Mouse (Mus musculus) forebrain, embryonic 15.5 days (tissue): ENCODE data around the gene H2-T3. TPM values are rescaled to one million over a fixed set of nuclear protein-coding genes. Genes with fewer than 3 reads are reported as not detected.
"Not testable (repeated sequence)": the region's sequence is repeated elsewhere in the genome, so short reads cannot be mapped to it uniquely, and the experiment has no call there.

Experiments used
- ATAC-seq: fragments of 200-750 bp; cut with Nextera tagmentation; replicated peaks from 2 replicates; pipeline ENCODE4 v1.8.0; 2017; ENCODE audit warnings: mild to moderate bottlenecking, moderate TSS enrichment, moderate library complexity
- H3K27ac ChIP-seq: fragments of 300-500 bp; sonication (generic); replicated peaks from 2 replicates; pipeline ENCODE4 v1.5.1; 2015; ENCODE audit warnings: mild to moderate bottlenecking, inconsistent platforms
- H3K27me3 ChIP-seq: fragments of 300-500 bp; sonication (generic); 2 replicates; pipeline ENCODE4 v1.6.1; 2015; ENCODE audit warnings: inconsistent platforms
- H3K36me3 ChIP-seq: fragments of 300-500 bp; sonication (generic); 2 replicates; pipeline ENCODE4 v1.6.1; 2015; ENCODE audit warnings: mild to moderate bottlenecking, inconsistent platforms
- H3K4me1 ChIP-seq: fragments of 300-500 bp; sonication (generic); 2 replicates; pipeline ENCODE4 v1.6.1; 2015; ENCODE audit warnings: inconsistent platforms
- H3K4me2 ChIP-seq: fragments of 300-500 bp; sonication (generic); replicated peaks from 2 replicates; pipeline ENCODE4 v1.6.1; 2015; ENCODE audit warnings: mild to moderate bottlenecking, inconsistent platforms
- H3K4me3 ChIP-seq: fragments of 300-500 bp; sonication (generic); 2 replicates; pipeline ENCODE4 v1.5.1; 2015; ENCODE audit warnings: mild to moderate bottlenecking, inconsistent platforms
- H3K9ac ChIP-seq: fragments of 300-500 bp; sonication (generic); replicated peaks from 2 replicates; pipeline ENCODE4 v1.6.1; 2015; ENCODE audit warnings: mild to moderate bottlenecking, inconsistent platforms
- H3K9me3 ChIP-seq: fragments of 300-500 bp; sonication (generic); 2 replicates; pipeline ENCODE4 v1.6.1; 2016; ENCODE audit warnings: inconsistent platforms
- WGBS: fragments of 180-500 bp; shearing (Covaris S2); methylation state at CpG from one replicate; pipeline ENCODE4 v1.1.7; 2015; ENCODE audit warnings: mixed read lengths; 5-methylcytosine and 5-hydroxymethylcytosine counted together
- polyA plus RNA-seq: library from polyadenylated mRNA; unstranded; fragments of >200 nt; fragmentation: Nextera tagmentation; extraction: Ambion mirVana; gene quantifications from 2 replicates; pipeline ENCODE4 v1.2.1, GENCODE M21; 2015

The H2-T3 gene
- polyA plus RNA-seq, 1 experiment from 2014 or later = not detected

DNA sequence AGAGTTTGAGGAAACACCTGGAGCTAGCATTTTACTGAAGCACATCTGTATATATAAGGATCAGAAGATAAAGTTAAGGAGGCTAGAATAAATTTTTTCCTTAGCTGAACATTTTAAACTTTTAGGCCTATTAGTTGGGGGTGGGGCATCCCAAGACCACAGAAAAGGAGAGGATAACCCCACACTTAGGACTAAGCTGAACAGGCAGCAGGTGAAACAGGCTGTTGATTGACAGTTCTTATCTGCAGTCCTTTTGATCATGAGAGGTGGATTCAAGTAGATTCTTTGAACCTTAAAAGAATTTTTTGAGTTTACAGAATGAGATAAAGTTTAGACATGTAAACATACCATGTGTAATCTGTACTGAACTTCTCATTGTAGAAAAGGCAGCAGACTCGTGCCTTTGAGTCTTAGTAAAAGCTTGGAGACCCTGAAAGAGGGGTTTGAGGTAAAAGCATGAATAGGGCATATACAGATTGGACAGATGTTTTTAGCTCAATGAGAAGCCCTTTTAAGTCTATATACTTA, 19.7 kb downstream of the H2-T3 start:
- Histone ChIP-seq H3K4me1 (peaks cover 9% of the 10 kb centered on the region; the same call in 1 of the 2 replicates), H3K36me3 (no peaks in the 10 kb centered on the region), H3K4me2 (no peak overlapping the region), H3K9me3 (no peaks in the 10 kb centered on the region), H3K27ac (no peak overlapping the region), H3K4me3 (no peak overlapping the region), H3K9ac (no peak overlapping the region), H3K27me3 (peaks cover 46% of the 10 kb centered on the region)
- WGBS = 48% methylated on average over 1 of the region's 1 CpGs
- no peak for ATAC-seq

DNA sequence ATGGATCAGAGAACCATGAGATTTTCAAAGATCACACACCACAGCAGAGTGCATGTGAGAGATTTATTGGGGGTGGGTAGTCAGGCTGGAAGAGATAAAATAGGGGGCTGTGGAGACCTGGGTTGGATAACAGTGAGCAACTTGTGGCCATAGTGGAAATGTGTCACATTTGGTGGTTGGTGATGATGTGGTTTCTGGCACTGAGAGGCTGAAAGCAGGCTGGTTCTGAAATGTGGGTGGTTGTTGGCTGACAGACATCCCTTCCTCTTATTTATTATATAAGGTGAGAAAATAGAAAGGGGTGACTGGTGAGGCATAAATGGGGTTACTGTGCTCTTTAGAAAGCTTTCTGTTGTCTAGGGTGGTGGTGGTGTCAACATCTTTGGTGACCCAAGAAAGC, 20.3 kb downstream of the H2-T3 start:
- Histone ChIP-seq H3K4me2 (no peak overlapping the region), H3K4me3 (no peak overlapping the region), H3K4me1 (peaks cover 9% of the 10 kb centered on the region; the same call in 1 of the 2 replicates), H3K36me3 (no peaks in the 10 kb centered on the region), H3K27ac (no peak overlapping the region), H3K9ac (no peak overlapping the region), H3K9me3 (no peaks in the 10 kb centered on the region), H3K27me3 (peaks cover 52% of the 10 kb centered on the region)
- ATAC-seq = no peak

DNA sequence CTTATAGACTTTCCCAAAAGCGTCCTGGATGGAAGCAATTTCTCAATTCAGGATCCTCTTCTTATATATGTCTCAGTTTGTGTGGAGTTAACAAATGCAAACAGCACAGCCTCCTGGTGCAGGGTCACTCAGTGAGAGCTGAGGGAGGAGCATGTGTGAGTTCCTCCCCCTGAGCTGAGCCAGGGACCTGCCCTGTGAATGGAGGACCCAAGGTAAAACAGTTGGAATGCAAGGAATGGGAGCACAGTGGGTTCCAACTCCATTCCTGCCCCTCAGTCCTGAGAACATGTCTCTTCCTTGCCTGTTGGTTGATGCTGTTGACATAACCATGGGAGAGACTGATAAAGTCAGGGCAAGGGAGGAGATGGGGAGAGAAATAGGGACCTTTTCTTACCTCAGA, 21.0 kb downstream of the H2-T3 start:
- ATAC-seq = not testable (repeated sequence)

GRCm38 (mm10) chr17:36168039-36168652, 21.9 kb downstream of the H2-T3 start, which contains the start of gene Gm8909:
TSS of gene Gm8909 (minus strand) at chr17:36168537.
- Histone ChIP-seq H3K9me3 (no peaks in the 10 kb centered on the region), H3K4me2 (peak within 1 kb of the TSS; percentile 31), H3K4me3 (peak within 1 kb of the TSS; percentile 24), H3K4me1 (peaks cover 9% of the 10 kb centered on the region; the same call in 1 of the 2 replicates), H3K9ac (no peak within 1 kb of the TSS), H3K27me3 (peaks cover 65% of the 10 kb centered on the region), H3K36me3 (no peaks in the 10 kb centered on the region), H3K27ac (no peak within 1 kb of the TSS)
- 2% methylated on average over 59 of the region's 63 CpGs for WGBS
- no peak for ATAC-seq

More for the DNA sequence above, 21.0 kb downstream of the H2-T3 start:
- H3K4me3 ChIP-seq, H3K9me3 ChIP-seq, H3K4me2 ChIP-seq, H3K9ac ChIP-seq, H3K36me3 ChIP-seq, H3K4me1 ChIP-seq, H3K27ac ChIP-seq: not testable (repeated sequence)
- peaks cover 59% of the 10 kb centered on the region for H3K27me3 ChIP-seq
- 33% methylated on average over 1 of the region's 1 CpGs for WGBS

DNA sequence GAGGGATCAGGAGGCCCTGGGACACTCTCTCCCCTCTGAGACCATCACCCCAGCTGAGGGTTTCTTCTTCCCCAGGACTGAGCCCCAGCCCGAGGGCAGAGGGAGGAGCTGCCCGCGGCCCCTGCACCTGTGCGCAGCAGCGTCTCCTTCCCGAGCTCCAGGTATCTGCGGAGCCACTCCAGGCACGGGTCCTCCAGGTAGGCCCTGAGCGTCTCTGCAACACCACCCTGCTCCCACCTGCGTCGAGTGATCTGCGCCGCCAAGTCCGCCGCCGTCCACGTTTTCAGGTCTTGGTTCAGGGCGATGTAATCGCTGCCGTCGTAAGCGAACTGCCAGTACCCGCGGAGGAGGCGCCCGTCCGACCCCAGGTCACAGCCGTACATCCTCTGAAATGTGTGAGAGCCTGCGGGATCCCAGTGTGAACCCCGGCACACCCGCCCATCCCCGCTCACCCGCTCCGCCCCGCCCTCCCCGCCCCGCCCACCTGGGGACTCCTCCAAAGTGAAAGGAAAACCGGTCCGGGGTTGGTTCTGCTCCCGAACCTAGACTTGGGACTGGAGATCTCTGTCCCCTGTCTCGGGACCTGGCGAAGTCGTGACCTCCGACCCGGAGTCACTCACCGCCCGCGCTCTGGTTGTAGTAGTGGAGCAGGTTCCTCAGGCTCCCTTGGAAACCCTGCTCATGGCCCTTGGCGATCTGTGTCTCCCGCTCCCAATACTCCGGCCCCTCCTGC, 22.6 kb downstream of the H2-T3 start:
- no peak overlapping the region for H3K27ac ChIP-seq
- peaks cover 70% of the 10 kb centered on the region for H3K27me3 ChIP-seq
- H3K9me3 ChIP-seq = no peaks in the 10 kb centered on the region
- no peak overlapping the region for H3K9ac ChIP-seq
- peaks cover 9% of the 10 kb centered on the region; the same call in 1 of the 2 replicates for H3K4me1 ChIP-seq
- no peak for ATAC-seq
- WGBS = 1% methylated on average over 51 of the region's 51 CpGs
- peak overlapping the region; percentile 24 for H3K4me3 ChIP-seq
- peak overlapping the region; percentile 31 for H3K4me2 ChIP-seq
- H3K36me3 ChIP-seq = no peaks in the 10 kb centered on the region

DNA sequence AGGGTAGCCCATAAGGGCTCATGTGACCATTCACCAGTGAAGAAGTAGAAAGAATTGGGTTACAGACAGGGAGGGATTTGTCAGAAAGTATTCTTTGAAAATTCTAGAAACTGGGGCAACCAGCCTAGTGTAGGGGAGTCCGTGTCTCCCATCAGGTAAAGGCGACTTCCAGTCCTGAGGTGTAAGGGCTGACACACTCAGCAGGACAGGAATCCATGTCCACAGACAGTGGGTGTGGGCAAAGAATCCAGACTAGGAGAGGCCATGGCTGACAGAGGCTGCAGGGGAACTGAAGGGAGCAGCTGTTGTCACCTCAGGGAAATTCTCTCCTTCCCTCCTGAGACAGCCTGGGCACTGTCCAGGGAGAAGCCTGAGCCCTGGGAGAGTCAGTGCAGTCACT, 23.2 kb downstream of the H2-T3 start:
- H3K9ac ChIP-seq, H3K4me1 ChIP-seq, H3K4me2 ChIP-seq, H3K4me3 ChIP-seq, H3K27ac ChIP-seq, H3K36me3 ChIP-seq, ATAC-seq, H3K9me3 ChIP-seq: not testable (repeated sequence)
- H3K27me3 ChIP-seq = peaks cover 76% of the 10 kb centered on the region
- 22% methylated on average over 2 of the region's 2 CpGs for WGBS

GRCm38 (mm10) chr17:36161129-36162051, 28.7 kb downstream of the H2-T3 start:
- H3K36me3 ChIP-seq = no peaks in the 10 kb centered on the region
- no peak for ATAC-seq
- 2% methylated on average over 56 of the region's 56 CpGs for WGBS
- H3K4me1 ChIP-seq = peaks cover 7% of the 10 kb centered on the region
- H3K27ac ChIP-seq = no peak overlapping the region
- no peaks in the 10 kb centered on the region for H3K9me3 ChIP-seq
- H3K4me3 ChIP-seq = 0 out of 2 replicates have a peak overlapping the region, but pooled peaks have one; percentile 3
- peaks cover 75% of the 10 kb centered on the region for H3K27me3 ChIP-seq
- H3K9ac ChIP-seq = no peak overlapping the region
- H3K4me2 ChIP-seq = no peak overlapping the region

DNA sequence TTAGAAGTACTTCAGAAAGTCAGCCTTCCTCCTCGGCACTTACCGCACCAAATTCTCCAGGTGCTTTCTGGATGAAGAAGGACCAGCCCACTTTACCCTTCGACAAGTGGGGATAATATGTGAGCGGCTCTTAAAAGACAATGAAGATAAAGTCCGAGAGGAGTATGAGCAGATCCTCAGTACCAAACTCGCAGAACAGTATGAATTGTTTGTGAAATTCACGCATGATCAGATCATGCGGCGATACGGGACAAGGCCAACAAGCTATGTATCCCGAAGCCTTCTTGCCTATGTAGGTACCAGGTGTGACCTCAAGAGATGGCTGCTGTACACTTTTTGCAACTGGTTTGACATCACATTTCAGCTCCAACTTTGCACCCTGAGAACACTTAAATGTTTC, 31.8 kb downstream of the H2-T3 start:
- not testable (repeated sequence) for H3K36me3 ChIP-seq, H3K27ac ChIP-seq, ATAC-seq, H3K9me3 ChIP-seq, H3K9ac ChIP-seq, H3K4me1 ChIP-seq
- H3K4me3 ChIP-seq = peak overlapping the region; percentile 31; the same call in 1 of the 2 replicates
- H3K27me3 ChIP-seq = peaks cover 65% of the 10 kb centered on the region
- H3K4me2 ChIP-seq = peak overlapping the region; percentile 46
- 8% methylated on average over 11 of the region's 11 CpGs for WGBS

DNA sequence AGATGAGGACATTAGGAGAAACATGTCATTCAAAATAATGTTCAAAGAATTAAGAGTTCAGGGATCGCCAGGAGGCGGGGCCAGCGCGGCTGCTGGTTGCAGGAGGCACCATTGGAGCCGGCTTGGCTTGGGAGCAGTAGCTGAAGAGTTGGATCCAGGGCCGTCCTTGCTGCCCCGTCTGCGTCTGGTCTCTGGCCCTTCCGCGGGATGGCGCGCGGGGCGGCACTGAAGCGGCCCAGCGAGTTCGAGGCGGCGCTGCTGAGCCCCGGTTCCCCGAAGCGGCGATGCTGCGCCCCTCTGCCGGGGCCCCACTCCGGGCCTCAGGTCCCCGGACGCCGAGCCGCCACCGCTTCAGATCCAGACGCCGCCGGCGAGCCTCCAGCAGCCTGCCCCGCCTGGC, 32.3 kb downstream of the H2-T3 start:
- ATAC-seq, H3K9ac ChIP-seq, H3K36me3 ChIP-seq, H3K4me1 ChIP-seq, H3K9me3 ChIP-seq, H3K27ac ChIP-seq: not testable (repeated sequence)
- WGBS = under 1% methylated on average over 36 of the region's 36 CpGs
- Histone ChIP-seq H3K4me3 (peak overlapping the region; percentile 31), H3K27me3 (peaks cover 63% of the 10 kb centered on the region), H3K4me2 (peak overlapping the region; percentile 46)

DNA sequence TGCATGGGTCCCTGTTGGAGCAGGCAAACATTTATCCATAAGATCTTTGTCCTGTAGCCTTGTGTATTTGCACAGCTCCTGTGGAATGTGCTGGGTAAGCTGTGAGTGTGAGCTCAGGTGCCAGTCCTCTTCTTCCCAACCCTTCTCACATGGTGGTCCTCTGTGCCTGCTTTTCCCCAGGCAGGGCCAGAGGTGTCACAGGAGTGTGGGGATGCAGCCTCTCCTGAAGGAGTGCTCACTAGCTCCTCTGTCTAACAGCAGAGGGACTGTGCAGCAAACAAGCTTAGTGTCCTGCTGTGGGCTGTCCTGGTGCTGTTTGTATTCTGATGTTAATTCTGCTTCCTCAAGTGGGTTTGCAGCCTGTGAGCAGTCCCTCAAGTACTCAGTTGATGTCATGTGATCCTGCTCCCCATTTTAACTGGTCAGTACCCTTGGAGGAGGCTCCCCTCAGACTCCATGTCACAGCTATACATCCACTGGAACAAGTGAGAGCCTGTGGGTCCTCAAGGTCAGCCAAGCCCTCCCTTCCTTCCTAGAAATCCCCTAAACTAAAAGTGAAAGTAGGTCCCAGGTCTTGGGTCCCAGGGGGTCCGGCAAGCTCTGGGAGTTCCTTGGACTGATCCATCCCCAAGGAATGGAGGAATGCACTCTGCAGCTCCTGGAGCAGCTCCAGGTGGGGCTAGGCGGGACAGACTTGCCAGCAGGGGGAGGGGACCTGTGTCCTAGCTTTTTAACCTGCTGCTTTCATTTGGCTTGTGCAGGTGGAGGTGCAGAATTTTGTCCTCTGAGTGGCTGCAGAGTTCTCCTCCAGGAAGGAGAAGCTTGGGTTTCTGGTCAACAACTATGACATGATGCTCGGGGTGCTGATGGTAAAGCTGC, 35.6 kb downstream of the H2-T3 start:
- Histone ChIP-seq H3K9me3 (no peaks in the 10 kb centered on the region), H3K9ac (no peak overlapping the region), H3K4me1 (peaks cover 7% of the 10 kb centered on the region), H3K36me3 (no peaks in the 10 kb centered on the region), H3K4me2 (no peak overlapping the region), H3K27ac (no peak overlapping the region), H3K4me3 (no peak overlapping the region), H3K27me3 (peaks cover 35% of the 10 kb centered on the region)
- 11% methylated on average over 3 of the region's 3 CpGs for WGBS
- no peak for ATAC-seq

- WGBS = 42% methylated on average over 4 of the region's 4 CpGs
- H3K27ac ChIP-seq, ATAC-seq, H3K36me3 ChIP-seq, H3K4me3 ChIP-seq, H3K4me1 ChIP-seq, H3K9ac ChIP-seq, H3K4me2 ChIP-seq, H3K9me3 ChIP-seq: not testable (repeated sequence)
- H3K27me3 ChIP-seq = peaks cover 35% of the 10 kb centered on the region
Measured at GRCm38 (mm10) chr17:36151200-36151599, 38.9 kb downstream of the H2-T3 start.
